Mouse (Mus musculus): ENCODE results near the gene Armt1. TPM values are rescaled to one million over a fixed set of nuclear protein-coding genes. Genes with fewer than 3 reads are reported as not detected.
A peak's percentile ranks its signal among the peaks of the same experiment; 100 is the strongest.

Gene Armt1
- total and polyA plus RNA-seq, 3 experiments: 13.6 to 43.2 (median 42.8) TPM

DNA sequence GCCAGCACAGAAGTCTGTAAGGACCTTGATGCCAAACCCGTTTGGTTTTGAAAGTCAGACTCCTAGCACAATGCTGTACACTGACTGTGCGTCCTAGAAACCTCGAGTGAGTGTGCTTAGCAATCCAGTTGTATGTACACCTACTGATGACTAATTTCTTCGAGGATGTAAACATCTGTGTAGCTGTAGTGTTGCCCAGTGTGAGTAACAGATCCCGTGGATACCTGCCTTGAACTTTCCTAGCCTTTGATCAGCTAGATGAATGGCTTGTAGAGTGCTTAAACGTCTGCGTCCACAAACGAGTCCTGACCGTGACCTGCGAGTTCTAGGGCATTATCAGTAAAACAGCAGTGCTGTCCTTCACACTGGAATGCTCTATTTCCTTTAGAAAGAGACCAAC is 43.2 kb upstream of the Armt1 start:
- TF ChIP-seq GATA2 (IDR thresholded peaks at IDR 0.05; ENCODE audit: borderline replicate concordance, low read depth, low read length) (no peak), GATA1 (IDR thresholded peaks at IDR 0.05; ENCODE audit: borderline replicate concordance, low read length) (no peak), CTCF (IDR thresholded peaks at IDR 0.05; ENCODE audit: low read depth, low read length) (no peak), POLR2AphosphoS5 (IDR thresholded peaks at IDR 0.05; ENCODE audit: insufficient replicate concordance, low read depth, low read length) (no peak), TAL1 (conservative IDR thresholded peaks at IDR 0.05; ENCODE audit: low read depth, low read length) (no peak)
- no peaks in the 10 kb centered on the region for H3K9me3 ChIP-seq (replicated peaks)
- H3K27me3 ChIP-seq (ENCODE audit: insufficient read depth, low read length): no peaks in the 10 kb centered on the region
- DNase-seq (ENCODE audit: low spot score) (no peak), ATAC-seq (ENCODE audit: extremely low read depth, insufficient number of reproducible peaks, low FRiP score, poor library complexity, severe bottlenecking) (no peak)
- H3K4me1 ChIP-seq (ENCODE audit: insufficient read depth, low read depth, low read length): peaks cover 56% of the 10 kb centered on the region
- peak overlapping the region; percentile 90; the same call in 1 of the 2 replicates for H3K4me3 ChIP-seq (ENCODE audit: low read depth, low read length)
- peaks cover 44% of the 10 kb centered on the region for H3K36me3 ChIP-seq (replicated peaks)

DNA sequence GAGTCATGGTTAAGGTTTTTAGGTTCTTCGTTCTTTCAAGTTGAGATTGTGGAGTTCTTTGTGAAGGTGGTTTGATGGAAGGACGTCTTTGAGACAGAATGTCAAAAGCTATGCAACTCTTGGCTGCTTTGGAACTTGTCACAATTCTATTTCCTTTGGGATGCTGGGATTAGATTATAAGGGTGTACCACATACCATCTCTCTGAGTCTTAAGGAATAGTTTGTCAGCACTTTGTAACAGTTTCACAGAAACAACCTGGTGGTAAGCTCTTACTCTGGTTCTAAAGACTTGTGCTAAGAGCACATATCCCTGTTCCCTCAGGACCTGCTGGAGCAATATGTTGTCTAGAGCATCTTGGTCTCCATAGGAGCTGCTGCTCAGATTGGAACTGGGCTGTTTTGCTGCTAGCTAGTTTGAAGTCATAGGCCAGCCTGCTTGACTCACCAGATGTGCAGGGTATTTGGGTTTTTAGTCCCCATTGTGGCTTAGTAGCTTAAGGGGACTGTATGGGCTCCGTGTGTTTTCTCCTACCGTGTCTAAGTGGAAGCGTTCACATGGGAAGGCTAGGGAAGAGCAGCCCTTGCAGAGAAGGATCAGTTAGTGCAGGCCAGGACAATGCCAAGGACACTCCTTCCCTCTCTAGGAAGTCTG is 42.7 kb upstream of the Armt1 start:
- no peak for DNase-seq (ENCODE audit: low spot score)
- Histone ChIP-seq H3K27me3 (ENCODE audit: insufficient read depth, low read length) (no peaks in the 10 kb centered on the region), H3K36me3 (replicated peaks) (peaks cover 50% of the 10 kb centered on the region), H3K4me3 (ENCODE audit: low read depth, low read length) (peak overlapping the region; percentile 90; the same call in 1 of the 2 replicates), H3K4me1 (ENCODE audit: insufficient read depth, low read depth, low read length) (peaks cover 54% of the 10 kb centered on the region), H3K9me3 (replicated peaks) (no peaks in the 10 kb centered on the region)
- no peak for ATAC-seq (ENCODE audit: extremely low read depth, insufficient number of reproducible peaks, low FRiP score, poor library complexity, severe bottlenecking)
- no peak for TF ChIP-seq TAL1 (conservative IDR thresholded peaks at IDR 0.05; ENCODE audit: low read depth, low read length)
- TF ChIP-seq GATA1 (IDR thresholded peaks at IDR 0.05; ENCODE audit: borderline replicate concordance, low read length): no peak
- no peak for TF ChIP-seq GATA2 (IDR thresholded peaks at IDR 0.05; ENCODE audit: borderline replicate concordance, low read depth, low read length)
- TF ChIP-seq CTCF (IDR thresholded peaks at IDR 0.05; ENCODE audit: low read depth, low read length): no peak
- TF ChIP-seq POLR2AphosphoS5 (IDR thresholded peaks at IDR 0.05; ENCODE audit: insufficient replicate concordance, low read depth, low read length): no peak

DNA sequence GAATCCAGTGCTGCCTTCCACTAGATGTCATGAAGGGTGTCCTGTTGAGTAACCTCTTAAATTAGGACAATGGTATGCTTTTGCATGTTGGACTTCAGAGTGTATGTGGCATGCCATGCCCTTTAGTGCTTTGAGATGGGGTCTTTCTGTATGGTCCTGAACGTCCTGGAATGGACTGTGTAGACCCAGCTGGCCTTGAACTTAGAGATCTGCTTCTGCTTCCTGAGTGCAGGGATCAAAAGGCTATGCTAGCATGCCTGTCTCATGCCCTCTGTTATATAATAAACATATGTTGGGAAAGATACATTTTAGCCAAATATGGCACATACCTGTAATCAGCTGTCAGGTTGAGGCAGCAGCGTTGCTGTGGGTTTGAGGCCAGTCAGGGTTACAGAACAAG is 41.7 kb upstream of the Armt1 start:
- TF ChIP-seq GATA1 (IDR thresholded peaks at IDR 0.05; ENCODE audit: borderline replicate concordance, low read length): no peak
- no peak for TF ChIP-seq POLR2AphosphoS5 (IDR thresholded peaks at IDR 0.05; ENCODE audit: insufficient replicate concordance, low read depth, low read length)
- no peak for TF ChIP-seq TAL1 (conservative IDR thresholded peaks at IDR 0.05; ENCODE audit: low read depth, low read length)
- TF ChIP-seq GATA2 (IDR thresholded peaks at IDR 0.05; ENCODE audit: borderline replicate concordance, low read depth, low read length): no peak
- no peak for TF ChIP-seq CTCF (IDR thresholded peaks at IDR 0.05; ENCODE audit: low read depth, low read length)
- ATAC-seq (ENCODE audit: extremely low read depth, insufficient number of reproducible peaks, low FRiP score, poor library complexity, severe bottlenecking) (no peak), DNase-seq (ENCODE audit: low spot score) (no peak)
- Histone ChIP-seq H3K4me1 (ENCODE audit: insufficient read depth, low read depth, low read length) (peaks cover 58% of the 10 kb centered on the region), H3K4me3 (ENCODE audit: low read depth, low read length) (no peak overlapping the region), H3K27me3 (ENCODE audit: insufficient read depth, low read length) (no peaks in the 10 kb centered on the region), H3K36me3 (replicated peaks) (peaks cover 60% of the 10 kb centered on the region), H3K9me3 (replicated peaks) (no peaks in the 10 kb centered on the region)

DNA sequence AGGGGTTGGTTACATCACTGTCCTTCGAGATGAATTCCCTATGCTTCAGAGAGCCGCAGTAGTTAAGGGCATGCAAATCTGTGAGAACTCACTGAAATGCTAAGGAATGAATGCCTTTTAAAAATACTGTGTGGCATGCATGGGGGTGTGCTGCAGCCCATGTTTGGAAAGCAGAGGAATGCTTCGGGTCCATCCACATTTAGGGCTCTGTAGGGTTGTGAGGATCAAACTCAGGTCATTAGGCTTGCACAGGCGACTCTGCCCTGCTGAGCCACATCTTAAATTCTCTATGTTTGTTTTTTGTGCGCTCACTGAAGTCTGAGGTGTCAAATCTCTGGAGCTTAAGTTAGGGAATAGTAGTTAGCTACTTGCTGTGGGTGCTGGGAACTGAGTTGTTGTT is 41.2 kb upstream of the Armt1 start:
- ATAC-seq (ENCODE audit: extremely low read depth, insufficient number of reproducible peaks, low FRiP score, poor library complexity, severe bottlenecking) (no peak), DNase-seq (ENCODE audit: low spot score) (no peak)
- no peak for TF ChIP-seq TAL1 (conservative IDR thresholded peaks at IDR 0.05; ENCODE audit: low read depth, low read length)
- TF ChIP-seq GATA1 (IDR thresholded peaks at IDR 0.05; ENCODE audit: borderline replicate concordance, low read length): no peak
- no peak for TF ChIP-seq CTCF (IDR thresholded peaks at IDR 0.05; ENCODE audit: low read depth, low read length)
- TF ChIP-seq POLR2AphosphoS5 (IDR thresholded peaks at IDR 0.05; ENCODE audit: insufficient replicate concordance, low read depth, low read length): no peak
- no peak for TF ChIP-seq GATA2 (IDR thresholded peaks at IDR 0.05; ENCODE audit: borderline replicate concordance, low read depth, low read length)
- Histone ChIP-seq H3K36me3 (replicated peaks) (peaks cover 65% of the 10 kb centered on the region), H3K27me3 (ENCODE audit: insufficient read depth, low read length) (no peaks in the 10 kb centered on the region), H3K4me1 (ENCODE audit: insufficient read depth, low read depth, low read length) (peaks cover 54% of the 10 kb centered on the region), H3K9me3 (replicated peaks) (no peaks in the 10 kb centered on the region), H3K4me3 (ENCODE audit: low read depth, low read length) (no peak overlapping the region)

DNA sequence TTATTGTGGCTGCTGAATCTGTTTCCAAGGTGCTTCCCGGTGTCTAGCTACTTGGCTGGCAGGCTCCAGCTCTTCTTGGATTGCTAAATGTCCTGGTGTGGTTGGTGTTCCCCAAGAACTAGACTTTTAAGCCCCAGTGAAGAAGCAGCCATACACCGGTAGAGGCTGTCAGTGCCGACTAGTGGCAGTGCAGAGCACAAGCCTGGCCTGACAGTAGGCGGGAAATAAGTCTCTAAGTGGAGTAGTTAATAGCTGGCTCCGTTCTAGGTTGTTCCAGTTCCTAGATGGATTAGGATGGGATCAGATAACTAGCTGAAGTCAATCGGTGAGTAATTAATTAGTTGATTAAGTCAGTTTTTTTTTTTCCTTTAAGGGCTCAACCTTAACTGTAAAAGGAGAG is 40.4 kb upstream of the Armt1 start:
- peaks cover 68% of the 10 kb centered on the region for H3K36me3 ChIP-seq (replicated peaks)

DNA sequence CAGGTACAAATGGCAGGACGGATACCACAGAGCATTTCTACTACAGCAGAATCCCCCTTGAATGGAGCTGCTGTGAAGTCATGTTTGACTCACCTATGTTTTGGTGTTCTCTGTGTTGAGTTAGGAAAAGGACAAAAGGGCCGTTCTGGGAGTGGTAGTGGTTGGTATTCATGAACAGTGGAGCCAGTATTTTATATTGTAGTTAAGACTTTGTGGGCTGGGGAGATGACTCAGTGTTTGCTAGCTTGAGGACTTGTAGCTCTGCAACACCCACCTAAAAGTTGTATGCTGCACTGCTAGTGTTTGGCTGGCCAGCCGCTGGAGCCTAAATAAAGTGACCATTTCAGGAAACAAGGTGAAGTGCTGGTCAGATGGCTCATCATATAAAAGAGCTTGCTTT is 36.9 kb upstream of the Armt1 start:
- DNase-seq (ENCODE audit: low spot score) (no peak), ATAC-seq (ENCODE audit: extremely low read depth, insufficient number of reproducible peaks, low FRiP score, poor library complexity, severe bottlenecking) (no peak)
- no peak overlapping the region for H3K4me3 ChIP-seq (ENCODE audit: low read depth, low read length)
- no peaks in the 10 kb centered on the region for H3K27me3 ChIP-seq (ENCODE audit: insufficient read depth, low read length)
- H3K9me3 ChIP-seq (replicated peaks): no peaks in the 10 kb centered on the region
- TF ChIP-seq POLR2AphosphoS5 (IDR thresholded peaks at IDR 0.05; ENCODE audit: insufficient replicate concordance, low read depth, low read length) (no peak), GATA1 (IDR thresholded peaks at IDR 0.05; ENCODE audit: borderline replicate concordance, low read length) (no peak), CTCF (IDR thresholded peaks at IDR 0.05; ENCODE audit: low read depth, low read length) (no peak)
- H3K4me1 ChIP-seq (ENCODE audit: insufficient read depth, low read depth, low read length): peaks cover 39% of the 10 kb centered on the region
- peaks cover 80% of the 10 kb centered on the region for H3K36me3 ChIP-seq (replicated peaks)

More for the DNA sequence above, 40.4 kb upstream of the Armt1 start:
- no peak for TF ChIP-seq POLR2AphosphoS5 (IDR thresholded peaks at IDR 0.05; ENCODE audit: insufficient replicate concordance, low read depth, low read length)
- TF ChIP-seq CTCF (IDR thresholded peaks at IDR 0.05; ENCODE audit: low read depth, low read length): peak; percentile 21; the same call in 1 of the 2 replicates
- H3K27me3 ChIP-seq (ENCODE audit: insufficient read depth, low read length): no peaks in the 10 kb centered on the region
- H3K4me3 ChIP-seq (ENCODE audit: low read depth, low read length): no peak overlapping the region
- no peaks in the 10 kb centered on the region for H3K9me3 ChIP-seq (replicated peaks)
- H3K4me1 ChIP-seq (ENCODE audit: insufficient read depth, low read depth, low read length): peaks cover 52% of the 10 kb centered on the region
- ATAC-seq (ENCODE audit: extremely low read depth, insufficient number of reproducible peaks, low FRiP score, poor library complexity, severe bottlenecking) (peak; percentile 43; the same call in 1 of the 2 replicates), DNase-seq (ENCODE audit: low spot score) (peak; percentile 14)

Data from G1E (cell line).